ENCODE assay signal across 9 mouse cellular contexts in genomic region chr8:104789886-104790680, GRCm38 (mm10). TPM values are rescaled to one million over a fixed set of nuclear protein-coding genes. Genes with fewer than 3 reads are reported as not detected.
A peak's percentile ranks its signal among the peaks of the same experiment; 100 is the strongest.
DNase-seq lines count a peak whose midpoint lies in the region; ATAC-seq and TF ChIP-seq lines count a peak whose summit lies in the region.
"Had no signal": no experiment of that assay in that cellular context is flagged by ENCODE, and none has a peak within 500 bp of the region (broad histone marks: within the 10 kb centered on the region; RNA-seq: fewer than 3 reads in every experiment).

No protein-coding gene starts in this region.

- no peak for TF ChIP-seq POLR2A in small intestine, adult 2 months (IDR thresholded peaks at IDR 0.05; ENCODE audit: low read depth, low read length)

- H3K4me1 ChIP-seq in kidney, embryonic 15.5 days: no peaks in the 10 kb centered on the region
- peaks cover 17% of the 10 kb centered on the region; the same call in 1 of the 2 replicates for H3K4me1 ChIP-seq in small intestine, adult 2 months (ENCODE audit: control insufficient read depth, insufficient read depth, insufficient read length, low read length)
- H3K4me1 ChIP-seq: embryonic facial prominence, embryonic 13.5 days; limb, embryonic 13.5 days had no signal

- H3K9me3 ChIP-seq in kidney, embryonic 15.5 days (replicated peaks): no peaks in the 10 kb centered on the region
- H3K9me3 ChIP-seq: embryonic facial prominence, embryonic 13.5 days; limb, embryonic 13.5 days had no signal

- CTCF ChIA-PET in Patski (lab: Charles Lee): no interaction called here

- H3K36me3 ChIP-seq in kidney, embryonic 15.5 days: no peaks in the 10 kb centered on the region
- no peaks in the 10 kb centered on the region for H3K36me3 ChIP-seq in small intestine, adult 2 months (ENCODE audit: control insufficient read depth, insufficient read depth, low read length)
- H3K36me3 ChIP-seq: embryonic facial prominence, embryonic 13.5 days; limb, embryonic 13.5 days had no signal

- H3K4me3 ChIP-seq in kidney, embryonic 15.5 days (replicated peaks): no peak overlapping the region
- H3K4me3 ChIP-seq in small intestine, adult 2 months (ENCODE audit: low read depth, low read length): no peak overlapping the region
- H3K4me3 ChIP-seq: embryonic facial prominence, embryonic 13.5 days; limb, embryonic 13.5 days had no signal

- no peak overlapping the region for H3K9ac ChIP-seq in kidney, embryonic 15.5 days
- H3K9ac ChIP-seq: embryonic facial prominence, embryonic 13.5 days; limb, embryonic 13.5 days had no signal

- in situ Hi-C loops in Patski (cut with MboI; ENCODE audit: low pct_unique_long_range_greater_than_20kb): loop anchor here (10.0 kb wide), 1 partner anchor 985 kb away; no protein-coding TSS in a partner anchor

- POLR2A ChIA-PET in Patski (lab: Charles Lee): no interaction called here

- peak; percentile 36 for TF ChIP-seq CTCF in Patski (IDR thresholded peaks at IDR 0.05)
- TF ChIP-seq CTCF in small intestine, adult 2 months (IDR thresholded peaks at IDR 0.05; ENCODE audit: extremely low read depth, insufficient read length, insufficient replicate concordance, low read depth, low read length): no peak

- no peak overlapping the region for H3K27ac ChIP-seq in kidney, embryonic 15.5 days
- peak overlapping the region; percentile 38 for H3K27ac ChIP-seq in small intestine, adult 2 months (ENCODE audit: insufficient read depth, low read depth, low read length)
- H3K27ac ChIP-seq: embryonic facial prominence, embryonic 13.5 days; limb, embryonic 13.5 days had no signal

- ATAC-seq in kidney, embryonic 15.5 days (replicated peaks; ENCODE audit: low FRiP score): no peak
- ATAC-seq in Patski: no peak
- ATAC-seq in hematopoietic stem cell, adult 5-6 weeks (replicated peaks in 1 of 2; ENCODE audit: insufficient read depth in 1 of 2, low FRiP score in 2 of 2, low TSS enrichment in 1 of 2, low read depth in 1 of 2, poor library complexity in 2 of 2, severe bottlenecking in 2 of 2): peak; percentile 69 to 82

- 63% methylated on average over 3 of the region's 3 CpGs for WGBS in kidney, embryonic 15.5 days
- WGBS in small intestine, adult 2 months: 25% methylated on average over 3 of the region's 3 CpGs

- DNase-seq in kidney, adult 18-20 months: peak; percentile 16
- peak; percentile 57 for DNase-seq in CD4-positive, CD25-positive, alpha-beta regulatory T cell, adult 2 months (ENCODE audit: low read depth, low spot score)
- no peak for DNase-seq in Patski (ENCODE audit: low read depth, low spot score)
- no peak for DNase-seq in layer of hippocampus, postnatal 10 days (ENCODE audit: low spot score in 2 of 2)

- no peak overlapping the region for H3K4me2 ChIP-seq in kidney, embryonic 15.5 days
- H3K4me2 ChIP-seq: embryonic facial prominence, embryonic 13.5 days; limb, embryonic 13.5 days had no signal

- H3K27me3 ChIP-seq in kidney, embryonic 15.5 days: no peaks in the 10 kb centered on the region
- peaks cover 9% of the 10 kb centered on the region for H3K27me3 ChIP-seq in Patski
- H3K27me3 ChIP-seq in small intestine, adult 2 months (ENCODE audit: control insufficient read depth, insufficient read depth, low read length): no peaks in the 10 kb centered on the region
- H3K27me3 ChIP-seq: embryonic facial prominence, embryonic 13.5 days; limb, embryonic 13.5 days had no signal

RNA-seq across cellular contexts. Expression of gene Ces2b, which starts 41.3 kb away (rescaled TPM):
- polyA plus RNA-seq in kidney, embryonic 15.5 days (2015; fragmentation: Nextera tagmentation; extraction: Ambion mirVana): 0.63 and 0.69 TPM in 2 replicates
- not detected for polyA plus RNA-seq in Patski (2021)
- total RNA-seq in hematopoietic stem cell, adult 5-6 weeks (2017): not detected in 2 replicates
- polyA plus RNA-seq in small intestine, adult 2 months (2012; rRNA removed): 0.81 and 6.0 TPM in 2 replicates
- under 1 TPM; 0.31 to 0.53 TPM for total RNA-seq in layer of hippocampus, postnatal 10 days (2021)
- polyA plus RNA-seq: limb, embryonic 13.5 days had no signal

RNA-seq across cellular contexts. Expression of gene Ces2a, which starts 56.3 kb away (rescaled TPM):
- polyA plus RNA-seq in kidney, embryonic 15.5 days (2015; fragmentation: Nextera tagmentation; extraction: Ambion mirVana): 0.31 and 0.48 TPM in 2 replicates
- polyA plus RNA-seq in Patski (2021): not detected
- total RNA-seq in hematopoietic stem cell, adult 5-6 weeks (2017): not detected in 2 replicates
- 77.0 and 118 TPM in 2 replicates for polyA plus RNA-seq in small intestine, adult 2 months (2012; rRNA removed)
- not detected for total RNA-seq in layer of hippocampus, postnatal 10 days (2021)
- polyA plus RNA-seq: embryonic facial prominence, embryonic 13.5 days; limb, embryonic 13.5 days had no signal

RNA-seq across cellular contexts. Expression of gene Ces2c, which starts 56.8 kb away (rescaled TPM):
- polyA plus RNA-seq in kidney, embryonic 15.5 days (2015; fragmentation: Nextera tagmentation; extraction: Ambion mirVana): 0.08 and 0.19 TPM in 2 replicates
- not detected for polyA plus RNA-seq in Patski (2021)
- total RNA-seq in hematopoietic stem cell, adult 5-6 weeks (2017): 0.89 TPM in 1 of 2 replicates, not detected in the other
- 212 and 276 TPM in 2 replicates for polyA plus RNA-seq in small intestine, adult 2 months (2012; rRNA removed)
- not detected for total RNA-seq in layer of hippocampus, postnatal 10 days (2021)
- polyA plus RNA-seq: embryonic facial prominence, embryonic 13.5 days; limb, embryonic 13.5 days had no signal

Comparison
In these comparisons a context has a peak if more than half of its experiments do, and no peak if none do; other contexts are left out.
1. DNase-seq: peak in kidney, adult 18-20 months (single experiment) and CD4-positive, CD25-positive, alpha-beta regulatory T cell, adult 2 months (single experiment); none in Patski (single experiment) and layer of hippocampus, postnatal 10 days (0 of 2).
2. ATAC-seq: peak in hematopoietic stem cell, adult 5-6 weeks (2 of 2); none in kidney, embryonic 15.5 days (single experiment) and Patski (single experiment).
3. RNA of gene Ces2a, which starts 56.3 kb away (polyA plus RNA-seq): 77.0 to 118 TPM in small intestine, adult 2 months; 0.31 to 0.48 TPM in kidney, embryonic 15.5 days and not detected in Patski (single experiment); every median in the first group is over 10 times any median in the second.
4. RNA of gene Ces2c, which starts 56.8 kb away (polyA plus RNA-seq): 212 to 276 TPM in small intestine, adult 2 months; 0.08 to 0.19 TPM in kidney, embryonic 15.5 days and not detected in Patski (single experiment); every median in the first group is over 100 times any median in the second.